Mouse (Mus musculus): ENCODE data around the gene Sp3. TPM values are rescaled to one million over a fixed set of nuclear protein-coding genes. Genes with fewer than 3 reads are reported as not detected.
"Not testable (repeated sequence)": the region's sequence is repeated elsewhere in the genome, so short reads cannot be mapped to it uniquely, and the experiment has no call there.

Sp3 gene
- 48.6 and 50.8 TPM in 2 replicates for polyA plus RNA-seq (2015; fragmentation: Nextera tagmentation; extraction: Ambion mirVana)

- WGBS: under 1% methylated on average over 64 of the region's 64 CpGs
- peak; percentile 87 for ATAC-seq (ENCODE audit: insufficient read depth, low FRiP score)
- peak within 1 kb of the TSS; percentile 100 for H3K27ac ChIP-seq (ENCODE audit: low read length)
These were observed at the start of gene Sp3 for GRCm38 (mm10) chr2:72980337-72981074. Gene Sp3 (minus strand): TSS chr2:72980446.

GRCm38 (mm10) chr2:73029846-73030245 lies 49.6 kb upstream of the Sp3 start:
- no peaks in the 10 kb centered on the region for H3K9me3 ChIP-seq (replicated peaks; ENCODE audit: control insufficient read depth, low read length)
- 93% methylated on average over 3 of the region's 3 CpGs for WGBS

More at GRCm38 (mm10) chr2:72980337-72981074, at the start of gene Sp3:
- Histone ChIP-seq H3K4me2 (ENCODE audit: low read depth, low read length) (peak within 1 kb of the TSS; percentile 70), H3K36me3 (ENCODE audit: control insufficient read depth, insufficient read depth, low read length) (no peaks in the 10 kb centered on the region), H3K4me3 (replicated peaks; ENCODE audit: low read length) (peak within 1 kb of the TSS; percentile 98), H3K9ac (ENCODE audit: low read length) (peak within 1 kb of the TSS; percentile 100), H3K27me3 (ENCODE audit: control insufficient read depth, insufficient read depth, low read length) (no peaks in the 10 kb centered on the region), H3K4me1 (ENCODE audit: control insufficient read depth, insufficient read depth, low read length) (peaks cover 14% of the 10 kb centered on the region), H3K9me3 (replicated peaks; ENCODE audit: control insufficient read depth, low read length) (no peaks in the 10 kb centered on the region)

GRCm38 (mm10) chr2:73028019-73028418 lies 47.8 kb upstream of the Sp3 start:
- no peak overlapping the region for H3K9ac ChIP-seq (ENCODE audit: low read length)
- ATAC-seq (ENCODE audit: insufficient read depth, low FRiP score): no peak

More at GRCm38 (mm10) chr2:73029846-73030245, 49.6 kb upstream of the Sp3 start:
- Histone ChIP-seq H3K36me3 (ENCODE audit: control insufficient read depth, insufficient read depth, low read length) (no peaks in the 10 kb centered on the region), H3K4me2 (ENCODE audit: low read depth, low read length) (no peak overlapping the region), H3K27me3 (ENCODE audit: control insufficient read depth, insufficient read depth, low read length) (no peaks in the 10 kb centered on the region), H3K9ac (ENCODE audit: low read length) (no peak overlapping the region), H3K27ac (ENCODE audit: low read length) (no peak overlapping the region), H3K4me1 (ENCODE audit: control insufficient read depth, insufficient read depth, low read length) (no peaks in the 10 kb centered on the region), H3K4me3 (replicated peaks; ENCODE audit: low read length) (no peak overlapping the region)
- no peak for ATAC-seq (ENCODE audit: insufficient read depth, low FRiP score)

GRCm38 (mm10) chr2:73027126-73027525 lies 46.9 kb upstream of the Sp3 start:
- no peak overlapping the region for H3K4me3 ChIP-seq (replicated peaks; ENCODE audit: low read length)
- H3K9me3 ChIP-seq (replicated peaks; ENCODE audit: control insufficient read depth, low read length): no peaks in the 10 kb centered on the region
- H3K27me3 ChIP-seq (ENCODE audit: control insufficient read depth, insufficient read depth, low read length): no peaks in the 10 kb centered on the region
- no peak overlapping the region for H3K9ac ChIP-seq (ENCODE audit: low read length)
- no peak overlapping the region for H3K27ac ChIP-seq (ENCODE audit: low read length)
- no peaks in the 10 kb centered on the region for H3K36me3 ChIP-seq (ENCODE audit: control insufficient read depth, insufficient read depth, low read length)
- ATAC-seq (ENCODE audit: insufficient read depth, low FRiP score): no peak
- H3K4me2 ChIP-seq (ENCODE audit: low read depth, low read length): no peak overlapping the region
- H3K4me1 ChIP-seq (ENCODE audit: control insufficient read depth, insufficient read depth, low read length): no peaks in the 10 kb centered on the region
- WGBS: 35% methylated on average over 3 of the region's 3 CpGs

More at GRCm38 (mm10) chr2:73028019-73028418, 47.8 kb upstream of the Sp3 start:
- Histone ChIP-seq H3K27ac (ENCODE audit: low read length) (no peak overlapping the region), H3K36me3 (ENCODE audit: control insufficient read depth, insufficient read depth, low read length) (no peaks in the 10 kb centered on the region), H3K9me3 (replicated peaks; ENCODE audit: control insufficient read depth, low read length) (no peaks in the 10 kb centered on the region), H3K27me3 (ENCODE audit: control insufficient read depth, insufficient read depth, low read length) (no peaks in the 10 kb centered on the region), H3K4me3 (replicated peaks; ENCODE audit: low read length) (no peak overlapping the region), H3K4me2 (ENCODE audit: low read depth, low read length) (no peak overlapping the region), H3K4me1 (ENCODE audit: control insufficient read depth, insufficient read depth, low read length) (no peaks in the 10 kb centered on the region)
- 42% methylated on average over 3 of the region's 3 CpGs for WGBS

- Histone ChIP-seq H3K36me3 (ENCODE audit: control insufficient read depth, insufficient read depth, low read length) (no peaks in the 10 kb centered on the region), H3K27ac (ENCODE audit: low read length) (no peak overlapping the region), H3K4me2 (ENCODE audit: low read depth, low read length) (no peak overlapping the region), H3K9ac (ENCODE audit: low read length) (no peak overlapping the region), H3K4me1 (ENCODE audit: control insufficient read depth, insufficient read depth, low read length) (no peaks in the 10 kb centered on the region), H3K27me3 (ENCODE audit: control insufficient read depth, insufficient read depth, low read length) (no peaks in the 10 kb centered on the region), H3K9me3 (replicated peaks; ENCODE audit: control insufficient read depth, low read length) (no peaks in the 10 kb centered on the region), H3K4me3 (replicated peaks; ENCODE audit: low read length) (no peak overlapping the region)
- peak; percentile 80 for ATAC-seq (ENCODE audit: insufficient read depth, low FRiP score)
- WGBS: 39% methylated on average over 6 of the region's 6 CpGs
These were observed 43.6 kb upstream of the Sp3 start for GRCm38 (mm10) chr2:73023803-73024202.

GRCm38 (mm10) chr2:73021046-73021445 lies 40.8 kb upstream of the Sp3 start:
- H3K36me3 ChIP-seq (ENCODE audit: control insufficient read depth, insufficient read depth, low read length): no peaks in the 10 kb centered on the region
- H3K4me2 ChIP-seq (ENCODE audit: low read depth, low read length): no peak overlapping the region
- WGBS: 62% methylated on average over 6 of the region's 6 CpGs
- no peak overlapping the region for H3K9ac ChIP-seq (ENCODE audit: low read length)
- no peaks in the 10 kb centered on the region for H3K4me1 ChIP-seq (ENCODE audit: control insufficient read depth, insufficient read depth, low read length)
- H3K27ac ChIP-seq (ENCODE audit: low read length): no peak overlapping the region
- H3K27me3 ChIP-seq (ENCODE audit: control insufficient read depth, insufficient read depth, low read length): no peaks in the 10 kb centered on the region
- H3K9me3 ChIP-seq (replicated peaks; ENCODE audit: control insufficient read depth, low read length): peaks cover 4% of the 10 kb centered on the region; the same call in 1 of the 2 replicates
- peak; percentile 40; the same call in 1 of the 2 replicates for ATAC-seq (ENCODE audit: insufficient read depth, low FRiP score)
- no peak overlapping the region for H3K4me3 ChIP-seq (replicated peaks; ENCODE audit: low read length)

GRCm38 (mm10) chr2:73019371-73020146 lies 39.3 kb upstream of the Sp3 start:
- no peak overlapping the region for H3K27ac ChIP-seq (ENCODE audit: low read length)
- no peaks in the 10 kb centered on the region for H3K27me3 ChIP-seq (ENCODE audit: control insufficient read depth, insufficient read depth, low read length)
- H3K4me2 ChIP-seq (ENCODE audit: low read depth, low read length): no peak overlapping the region
- ATAC-seq (ENCODE audit: insufficient read depth, low FRiP score): no peak
- H3K9me3 ChIP-seq (replicated peaks; ENCODE audit: control insufficient read depth, low read length): peaks cover 4% of the 10 kb centered on the region; the same call in 1 of the 2 replicates
- H3K36me3 ChIP-seq (ENCODE audit: control insufficient read depth, insufficient read depth, low read length): no peaks in the 10 kb centered on the region
- no peaks in the 10 kb centered on the region for H3K4me1 ChIP-seq (ENCODE audit: control insufficient read depth, insufficient read depth, low read length)
- no peak overlapping the region for H3K4me3 ChIP-seq (replicated peaks; ENCODE audit: low read length)
- WGBS: 62% methylated on average over 9 of the region's 9 CpGs
- H3K9ac ChIP-seq (ENCODE audit: low read length): no peak overlapping the region

GRCm38 (mm10) chr2:73014063-73014462 lies 33.8 kb upstream of the Sp3 start:
- H3K27ac ChIP-seq (ENCODE audit: low read length); H3K4me1 ChIP-seq (ENCODE audit: control insufficient read depth, insufficient read depth, low read length); H3K4me3 ChIP-seq (replicated peaks; ENCODE audit: low read length); H3K27me3 ChIP-seq (ENCODE audit: control insufficient read depth, insufficient read depth, low read length); ATAC-seq (ENCODE audit: insufficient read depth, low FRiP score); H3K9ac ChIP-seq (ENCODE audit: low read length); H3K4me2 ChIP-seq (ENCODE audit: low read depth, low read length); H3K36me3 ChIP-seq (ENCODE audit: control insufficient read depth, insufficient read depth, low read length): not testable (repeated sequence)
- H3K9me3 ChIP-seq (replicated peaks; ENCODE audit: control insufficient read depth, low read length): peaks cover 11% of the 10 kb centered on the region
- WGBS: 69% methylated on average over 9 of the region's 9 CpGs

GRCm38 (mm10) chr2:73012636-73013035 lies 32.4 kb upstream of the Sp3 start:
- Histone ChIP-seq H3K27ac (ENCODE audit: low read length) (no peak overlapping the region), H3K4me1 (ENCODE audit: control insufficient read depth, insufficient read depth, low read length) (no peaks in the 10 kb centered on the region), H3K4me2 (ENCODE audit: low read depth, low read length) (no peak overlapping the region), H3K4me3 (replicated peaks; ENCODE audit: low read length) (no peak overlapping the region), H3K36me3 (ENCODE audit: control insufficient read depth, insufficient read depth, low read length) (no peaks in the 10 kb centered on the region), H3K9me3 (replicated peaks; ENCODE audit: control insufficient read depth, low read length) (peaks cover 11% of the 10 kb centered on the region), H3K27me3 (ENCODE audit: control insufficient read depth, insufficient read depth, low read length) (no peaks in the 10 kb centered on the region), H3K9ac (ENCODE audit: low read length) (no peak overlapping the region)
- no peak for ATAC-seq (ENCODE audit: insufficient read depth, low FRiP score)
- 73% methylated on average over 20 of the region's 20 CpGs for WGBS

Measured in stomach, embryonic 16.5 days (tissue).